Mouse (Mus musculus) E14TG2a.4 (cell line): ENCODE data around the gene Iqgap1.

Source experiments
- CTCF ChIP-seq: conservative IDR thresholded peaks from 2 replicates; pipeline ENCODE4 v1.5.1; 2014; ENCODE audit warnings: low read length
- NANOG ChIP-seq: IDR thresholded peaks from 2 replicates; pipeline ENCODE4 v1.6.1; 2014; ENCODE audit warnings: borderline replicate concordance, low read length, mixed read lengths

GRCm38 (mm10) chr7:80711496-80711895 is 114.3 kb downstream of the Iqgap1 start:
- TF ChIP-seq CTCF (no peak), NANOG (no peak)
